In the genomic region with DNA sequence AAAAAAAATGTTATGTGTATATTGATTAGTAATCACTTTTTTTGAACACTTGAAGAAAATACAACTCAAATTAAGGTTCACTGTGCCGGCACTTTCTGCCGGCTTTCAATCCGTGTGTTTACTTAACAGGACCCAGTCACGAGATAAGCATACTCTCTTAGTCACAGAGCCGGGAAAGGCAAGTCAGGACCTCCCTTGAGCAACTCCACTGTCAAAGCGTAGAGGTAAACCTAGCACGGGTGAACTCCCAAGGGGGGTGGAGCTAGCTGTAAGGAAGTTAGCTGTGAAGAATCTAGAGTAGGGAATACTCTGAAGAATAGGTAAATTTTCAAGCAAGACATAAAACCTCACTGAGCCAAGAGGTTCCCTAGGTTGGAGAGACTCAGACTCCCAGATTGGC, we compare ENCODE assay signal across 19 mouse cellular contexts.
DNase-seq lines count a peak whose midpoint lies in the region; ATAC-seq and TF ChIP-seq lines count a peak whose summit lies in the region.
"Had no signal": no experiment of that assay in that cellular context is flagged by ENCODE, and none has a peak within 500 bp of the region (broad histone marks: within the 10 kb centered on the region; RNA-seq: fewer than 3 reads in every experiment).

No protein-coding gene starts in this region.

- peak; percentile 46 for DNase-seq in lung, postnatal 0 days (ENCODE audit: low spot score)
- no peak for DNase-seq in lung, postnatal 10 days
- DNase-seq in hindbrain, embryonic 14.5 days (ENCODE audit: low spot score), result no peak
- DNase-seq: adrenal gland, postnatal 14 days; cerebellum, adult 18-20 months; forebrain, postnatal 0 days; gastrocnemius, adult 2 months; gastrocnemius, postnatal 25 days had no signal

- WGBS in intestine, embryonic 15.5 days, result 15% methylated on average over 7 of the region's 7 CpGs
- WGBS in intestine, postnatal 0 days, result 9% methylated on average over 7 of the region's 7 CpGs
- WGBS in lung, postnatal 0 days, result 11% methylated on average over 7 of the region's 7 CpGs
- WGBS in stomach, embryonic 15.5 days, result 14% methylated on average over 7 of the region's 7 CpGs
- WGBS in hindbrain, embryonic 14.5 days, result 78% methylated on average over 7 of the region's 7 CpGs

- H3K27ac ChIP-seq in intestine, embryonic 15.5 days, result no peak overlapping the region
- H3K27ac ChIP-seq in intestine, postnatal 0 days (ENCODE audit: low read depth, low read length), result no peak overlapping the region
- H3K27ac ChIP-seq in lung, postnatal 0 days (ENCODE audit: low read length), result no peak overlapping the region
- H3K27ac ChIP-seq in stomach, embryonic 15.5 days, result no peak overlapping the region
- H3K27ac ChIP-seq in hindbrain, embryonic 14.5 days, result no peak overlapping the region
- H3K27ac ChIP-seq: forebrain, embryonic 12.5 days; gastrocnemius, adult 2 months; hindbrain, embryonic 10.5 days; hindbrain, embryonic 15.5 days had no signal

- no peaks in the 10 kb centered on the region for H3K27me3 ChIP-seq in intestine, embryonic 15.5 days (replicated peaks)
- no peaks in the 10 kb centered on the region for H3K27me3 ChIP-seq in intestine, postnatal 0 days (replicated peaks; ENCODE audit: control insufficient read depth, insufficient read depth, low read length)
- no peaks in the 10 kb centered on the region for H3K27me3 ChIP-seq in lung, postnatal 0 days (replicated peaks; ENCODE audit: insufficient read depth, low read length)
- no peaks in the 10 kb centered on the region for H3K27me3 ChIP-seq in stomach, embryonic 15.5 days (replicated peaks)
- H3K27me3 ChIP-seq in hindbrain, embryonic 14.5 days (ENCODE audit: control insufficient read depth, insufficient read depth, low read length), result no peaks in the 10 kb centered on the region
- H3K27me3 ChIP-seq: CH12.LX; forebrain, embryonic 12.5 days; hindbrain, embryonic 15.5 days; Patski had no signal

- peak; percentile 67; the same call in 1 of the 2 replicates for ATAC-seq in intestine, embryonic 15.5 days
- no peak for ATAC-seq in intestine, postnatal 0 days
- ATAC-seq in lung, postnatal 0 days, result peak; percentile 37; the same call in 1 of the 2 replicates
- peak; percentile 79 for ATAC-seq in stomach, embryonic 15.5 days (ENCODE audit: insufficient read depth, low FRiP score, low read depth)
- no peak for ATAC-seq in hindbrain, embryonic 14.5 days (ENCODE audit: low FRiP score)
- no peak for ATAC-seq in frontal cortex, adult (ENCODE audit: low TSS enrichment)
- ATAC-seq: activated CD4-positive, CD25-positive, alpha-beta regulatory T cell, adult 4 months; forebrain, postnatal 0 days; Patski had no signal

- H3K9me3 ChIP-seq in intestine, embryonic 15.5 days, result no peaks in the 10 kb centered on the region
- H3K9me3 ChIP-seq in intestine, postnatal 0 days (ENCODE audit: control insufficient read depth), result no peaks in the 10 kb centered on the region
- H3K9me3 ChIP-seq in lung, postnatal 0 days (ENCODE audit: low read length), result no peaks in the 10 kb centered on the region
- no peaks in the 10 kb centered on the region for H3K9me3 ChIP-seq in stomach, embryonic 15.5 days
- H3K9me3 ChIP-seq in hindbrain, embryonic 14.5 days (ENCODE audit: control insufficient read depth, low read length), result no peaks in the 10 kb centered on the region
- H3K9me3 ChIP-seq: forebrain, embryonic 12.5 days; heart, embryonic 12.5 days; hindbrain, embryonic 10.5 days; hindbrain, embryonic 15.5 days had no signal

- no peaks in the 10 kb centered on the region for H3K36me3 ChIP-seq in intestine, embryonic 15.5 days
- no peaks in the 10 kb centered on the region for H3K36me3 ChIP-seq in intestine, postnatal 0 days (ENCODE audit: control insufficient read depth, insufficient read depth)
- H3K36me3 ChIP-seq in lung, postnatal 0 days (ENCODE audit: insufficient read depth, low read length), result no peaks in the 10 kb centered on the region
- H3K36me3 ChIP-seq in stomach, embryonic 15.5 days, result no peaks in the 10 kb centered on the region
- H3K36me3 ChIP-seq in hindbrain, embryonic 14.5 days (replicated peaks; ENCODE audit: control insufficient read depth, insufficient read depth), result no peaks in the 10 kb centered on the region
- H3K36me3 ChIP-seq: forebrain, embryonic 12.5 days; heart, embryonic 12.5 days; hindbrain, embryonic 10.5 days; hindbrain, embryonic 15.5 days had no signal

- no peak for TF ChIP-seq CTCF in intestine, postnatal 0 days (IDR thresholded peaks at IDR 0.05; ENCODE audit: low read depth)
- no peak for TF ChIP-seq CTCF in lung, postnatal 0 days (IDR thresholded peaks at IDR 0.05)

- no peak overlapping the region; the same call in 1 of the 2 replicates for H3K4me2 ChIP-seq in intestine, embryonic 15.5 days (replicated peaks)
- no peak overlapping the region for H3K4me2 ChIP-seq in intestine, postnatal 0 days (replicated peaks; ENCODE audit: low read depth)
- H3K4me2 ChIP-seq in lung, postnatal 0 days (replicated peaks; ENCODE audit: low read depth, low read length), result no peak overlapping the region
- H3K4me2 ChIP-seq in stomach, embryonic 15.5 days, result no peak overlapping the region
- no peak overlapping the region for H3K4me2 ChIP-seq in hindbrain, embryonic 14.5 days (replicated peaks)
- H3K4me2 ChIP-seq: forebrain, embryonic 12.5 days; heart, embryonic 12.5 days; hindbrain, embryonic 15.5 days had no signal

- no peak for TF ChIP-seq EP300 in lung, postnatal 0 days (IDR thresholded peaks at IDR 0.05)

- no peak overlapping the region for H3K9ac ChIP-seq in intestine, embryonic 15.5 days
- no peak overlapping the region for H3K9ac ChIP-seq in intestine, postnatal 0 days (ENCODE audit: low read depth, low read length)
- no peak overlapping the region for H3K9ac ChIP-seq in lung, postnatal 0 days (replicated peaks; ENCODE audit: low read depth)
- H3K9ac ChIP-seq in stomach, embryonic 15.5 days, result no peak overlapping the region
- H3K9ac ChIP-seq in hindbrain, embryonic 14.5 days, result no peak overlapping the region
- H3K9ac ChIP-seq: forebrain, embryonic 12.5 days; forebrain, postnatal 0 days; heart, embryonic 12.5 days; hindbrain, embryonic 15.5 days had no signal

- H3K4me1 ChIP-seq in intestine, embryonic 15.5 days (replicated peaks), result 0 out of 2 replicates have a peak, but pooled peaks cover 5% of the 10 kb centered on the region
- H3K4me1 ChIP-seq in intestine, postnatal 0 days (replicated peaks; ENCODE audit: control insufficient read depth, insufficient read depth, low read length), result no peaks in the 10 kb centered on the region
- H3K4me1 ChIP-seq in lung, postnatal 0 days (ENCODE audit: insufficient read depth, low read depth, low read length), result no peaks in the 10 kb centered on the region
- peaks cover 9% of the 10 kb centered on the region; the same call in 1 of the 2 replicates for H3K4me1 ChIP-seq in stomach, embryonic 15.5 days
- H3K4me1 ChIP-seq in hindbrain, embryonic 14.5 days (replicated peaks; ENCODE audit: control insufficient read depth, insufficient read depth, low read length), result no peaks in the 10 kb centered on the region
- H3K4me1 ChIP-seq: forebrain, embryonic 12.5 days; hindbrain, embryonic 10.5 days; hindbrain, embryonic 15.5 days had no signal

- no peak overlapping the region for H3K4me3 ChIP-seq in intestine, embryonic 15.5 days (replicated peaks)
- H3K4me3 ChIP-seq in intestine, postnatal 0 days (ENCODE audit: low read depth, low read length), result no peak overlapping the region
- H3K4me3 ChIP-seq in lung, postnatal 0 days (ENCODE audit: low read depth, low read length), result no peak overlapping the region
- H3K4me3 ChIP-seq in stomach, embryonic 15.5 days (replicated peaks), result no peak overlapping the region
- no peak overlapping the region for H3K4me3 ChIP-seq in hindbrain, embryonic 14.5 days (replicated peaks; ENCODE audit: low read length)
- H3K4me3 ChIP-seq: forebrain, embryonic 12.5 days; gastrocnemius, adult 2 months; heart, embryonic 12.5 days; hindbrain, embryonic 10.5 days; hindbrain, embryonic 15.5 days had no signal

Comparison
In these comparisons a context has a peak if more than half of its experiments do, and no peak if none do; other contexts are left out.
1. ATAC-seq: peak in intestine, embryonic 15.5 days (single experiment), lung, postnatal 0 days (single experiment) and stomach, embryonic 15.5 days (single experiment); none in intestine, postnatal 0 days (single experiment), hindbrain, embryonic 14.5 days (single experiment) and frontal cortex, adult (single experiment).